Mouse (Mus musculus) regulatory T cell (primary cell): ENCODE data around the gene Gpr142.

Source experiments
- in situ Hi-C: fragments of 300-600 bp; cut with MboI, MseI; formaldehyde crosslinking; loops from one replicate; pipeline ENCODE4 v1.15.1; 2025; ENCODE audit warnings: high pct_unique_total_duplicates

The Gpr142 gene

GRCm38 (mm10) chr11:114797981-114798380 lies 743 bp upstream of the Gpr142 start:
- in situ Hi-C loops = no loop called here

GRCm38 (mm10) chr11:114801906-114802305 lies 3.2 kb downstream of the Gpr142 start:
- in situ Hi-C loops = no loop called here

GRCm38 (mm10) chr11:114802540-114803267 lies 4.0 kb downstream of the Gpr142 start:
- in situ Hi-C loops = no loop called here

DNA sequence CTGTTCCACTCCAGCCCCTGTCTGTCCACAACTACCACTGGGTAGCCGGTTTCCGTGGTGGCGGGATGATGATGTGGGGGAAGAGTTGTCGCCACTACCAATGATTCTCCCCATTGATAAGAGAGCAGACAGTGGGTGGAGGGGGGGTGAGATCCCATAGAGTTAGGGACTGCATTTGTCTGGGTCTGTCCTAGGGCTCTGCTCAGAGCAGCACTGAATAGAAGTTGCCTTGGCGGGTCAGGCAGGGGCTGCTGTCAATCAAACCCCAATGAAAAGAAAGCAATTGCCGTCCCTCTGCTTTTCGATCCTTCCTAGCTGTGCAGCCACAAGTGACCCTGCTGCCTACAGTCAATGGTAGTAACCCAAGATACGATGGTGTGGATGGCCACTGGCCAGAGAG lies 5.3 kb downstream of the Gpr142 start:
- in situ Hi-C loops = no loop called here

DNA sequence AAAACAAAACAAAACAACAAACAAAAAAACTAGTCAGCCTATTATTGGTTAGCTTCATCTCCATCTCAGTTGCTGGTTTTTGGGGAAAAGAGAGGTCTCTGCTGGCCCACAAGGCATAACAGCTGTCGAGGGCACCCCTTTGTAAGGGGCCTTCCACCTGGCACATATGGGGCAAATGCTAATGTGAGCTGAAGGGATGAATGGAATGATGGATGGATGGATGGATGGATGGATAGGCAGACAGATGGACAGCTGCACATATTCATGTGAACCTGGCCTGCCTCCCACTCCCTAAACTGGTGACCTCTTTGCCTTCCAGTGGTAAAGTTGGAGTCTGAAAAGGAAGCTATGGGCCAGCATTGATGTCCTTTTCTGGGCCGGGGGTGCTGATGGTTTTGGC lies 8.3 kb downstream of the Gpr142 start:
- in situ Hi-C loops = no loop called here

DNA sequence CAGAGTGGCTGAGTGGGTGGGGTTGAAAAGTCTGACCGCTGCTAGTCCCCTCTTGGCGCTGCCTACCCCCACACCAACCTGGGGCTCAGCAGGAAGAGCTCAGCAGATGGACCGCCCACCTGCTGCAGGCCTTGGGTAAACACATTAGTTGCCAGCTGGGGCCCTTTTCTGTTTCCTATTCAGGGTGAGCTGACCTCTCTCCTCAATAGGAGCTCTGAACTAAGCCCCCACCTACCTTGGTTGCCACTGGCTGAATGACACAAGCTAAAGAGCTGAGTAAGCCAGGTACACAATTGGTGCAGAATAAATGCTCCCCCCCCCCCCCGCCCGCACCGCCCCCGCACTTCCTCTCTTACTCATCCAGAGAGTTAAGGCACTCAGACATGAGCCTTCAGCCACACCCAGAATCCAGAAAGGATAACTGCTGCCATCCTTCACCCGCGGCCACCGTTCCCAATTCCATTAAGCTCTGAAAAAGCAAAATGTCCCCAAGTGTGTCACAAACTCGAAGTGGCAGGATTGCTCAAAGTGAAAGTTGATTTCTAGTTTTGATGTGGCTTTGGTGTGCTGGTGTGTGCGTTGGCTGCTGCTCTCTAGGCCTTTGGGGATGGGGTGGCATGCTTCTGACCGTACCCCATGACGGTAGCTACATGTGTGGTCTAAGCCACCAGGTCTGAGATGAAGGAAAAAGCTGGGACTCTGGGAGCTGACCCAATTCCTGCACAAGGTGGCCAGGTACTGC lies 9.1 kb downstream of the Gpr142 start:
- in situ Hi-C loops = no loop called here

DNA sequence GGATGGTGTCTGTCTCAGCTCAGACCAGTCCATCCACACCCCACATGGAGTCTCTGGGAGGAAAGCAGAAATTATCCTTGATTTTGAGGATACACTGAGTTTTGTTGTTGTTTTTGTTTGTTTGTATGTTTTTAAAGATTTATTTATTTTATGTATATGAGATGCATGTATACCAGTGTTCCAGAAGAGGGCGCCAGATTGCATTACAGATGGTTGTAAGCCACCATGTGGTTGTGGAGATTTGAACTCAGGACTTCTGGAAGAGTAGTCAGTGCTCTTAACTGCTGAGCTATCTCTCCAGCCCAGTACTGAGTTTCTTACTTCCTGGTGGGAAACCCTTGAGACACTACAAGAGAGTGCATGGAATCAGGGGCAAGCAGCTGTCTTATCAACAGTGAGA lies 10.6 kb downstream of the Gpr142 start:
- in situ Hi-C loops = no loop called here

DNA sequence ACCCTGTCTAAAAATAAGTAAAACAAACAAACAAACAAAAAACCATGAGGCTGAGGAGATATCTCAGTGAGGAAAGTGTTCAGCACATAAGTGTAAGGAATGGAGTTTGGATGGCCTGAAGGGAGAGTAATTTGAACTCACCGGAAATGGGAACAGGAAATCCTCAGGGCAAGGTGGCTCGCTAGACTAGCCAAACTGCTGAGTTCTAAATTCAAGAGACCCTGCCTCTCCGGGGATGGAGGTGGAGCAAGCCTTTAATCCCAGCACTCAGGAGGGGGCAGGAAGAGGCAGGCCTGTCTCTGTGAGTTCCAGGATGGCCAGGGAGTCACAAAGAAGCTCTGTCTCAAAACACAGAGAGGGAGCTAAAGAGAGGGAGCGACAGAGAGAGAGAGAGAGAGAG lies 11.6 kb downstream of the Gpr142 start:
- in situ Hi-C loops = loop anchor here (5.0 kb wide), 1 partner anchor 102 kb away; no protein-coding TSS in a partner anchor

GRCm38 (mm10) chr11:114812731-114813240 lies 14.1 kb downstream of the Gpr142 start:
- in situ Hi-C loops = loop anchor here (5.0 kb wide), 1 partner anchor 100 kb away; no protein-coding TSS in a partner anchor

DNA sequence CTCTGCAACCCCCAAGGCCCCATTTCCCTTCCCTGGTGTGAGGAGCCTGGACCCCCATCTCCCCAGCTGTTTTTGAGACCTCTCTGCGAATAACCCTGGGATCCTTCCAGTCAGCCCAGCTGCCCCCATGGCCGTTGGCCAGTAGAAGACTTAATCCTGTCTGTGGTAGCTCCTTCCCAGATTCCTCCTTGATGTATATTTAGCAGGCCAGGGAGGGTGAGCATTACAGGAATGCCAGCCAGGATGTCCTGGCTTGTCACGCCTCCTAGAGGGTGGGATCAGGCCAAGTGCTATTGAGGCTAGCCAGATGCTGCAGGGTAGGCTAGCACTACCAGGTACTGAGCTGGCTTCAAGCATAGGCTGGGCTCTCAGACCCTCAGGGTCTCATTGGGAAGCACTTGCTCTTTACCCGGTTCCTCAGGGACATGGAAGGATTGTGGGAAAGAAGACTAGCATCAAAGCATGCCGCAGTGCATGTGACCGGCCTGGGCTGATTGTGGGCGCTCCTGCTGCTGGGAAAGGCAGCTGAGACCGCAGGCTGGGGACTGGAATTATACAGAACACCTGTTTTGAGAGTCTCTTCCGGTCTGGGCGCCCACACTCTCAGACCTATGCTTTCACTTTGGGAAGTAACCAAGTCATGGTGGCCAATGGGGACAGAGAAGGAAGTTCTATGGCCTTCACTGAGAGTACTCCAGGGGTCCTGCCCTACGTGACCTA lies 16.3 kb downstream of the Gpr142 start:
- in situ Hi-C loops = loop anchor here (5.0 kb wide), 1 partner anchor 97 kb away; no protein-coding TSS in a partner anchor

GRCm38 (mm10) chr11:114816934-114817333 lies 18.2 kb downstream of the Gpr142 start:
- in situ Hi-C loops = no loop called here

DNA sequence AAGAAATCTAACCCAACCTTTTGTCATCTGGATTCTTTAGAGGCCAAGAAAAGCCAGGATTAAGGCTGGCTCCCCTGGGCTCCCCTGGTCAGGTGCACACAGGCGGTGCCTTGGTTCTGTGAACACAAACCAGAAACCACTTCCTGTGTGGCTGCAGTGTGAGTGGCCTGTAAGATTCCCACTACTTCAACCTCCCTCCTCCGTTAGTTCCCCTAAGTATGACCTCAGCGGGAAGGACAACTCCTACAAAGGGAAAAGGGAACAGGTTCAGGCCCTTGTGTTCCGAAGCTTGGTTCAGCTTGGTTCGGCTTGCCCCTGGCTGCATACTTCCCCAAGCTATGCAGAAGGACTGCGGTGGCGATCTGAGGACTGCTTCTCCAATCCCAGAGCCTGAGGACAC lies 19.5 kb downstream of the Gpr142 start:
- in situ Hi-C loops = no loop called here

GRCm38 (mm10) chr11:114819110-114819509 lies 20.4 kb downstream of the Gpr142 start:
- in situ Hi-C loops = no loop called here

DNA sequence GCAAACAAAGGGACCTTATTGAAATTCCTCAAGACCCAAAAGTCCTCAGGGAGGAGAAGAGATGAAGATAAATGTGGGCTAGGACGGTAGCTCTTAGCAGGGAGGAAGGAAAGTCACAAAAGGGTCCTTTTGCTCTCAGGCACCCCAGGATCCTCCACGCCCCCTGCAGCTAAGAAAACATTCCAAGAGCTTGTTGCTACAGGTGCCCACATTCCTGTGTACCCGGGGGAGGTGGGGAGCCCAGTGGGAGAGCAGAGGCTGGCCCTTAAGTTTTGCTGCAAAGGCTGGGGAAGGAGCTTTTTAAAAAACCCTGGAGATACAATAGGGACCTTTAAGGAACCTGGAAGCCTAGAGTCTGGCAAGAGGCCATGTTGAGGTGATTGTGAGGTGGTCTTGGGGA lies 21.7 kb downstream of the Gpr142 start:
- in situ Hi-C loops = no loop called here

DNA sequence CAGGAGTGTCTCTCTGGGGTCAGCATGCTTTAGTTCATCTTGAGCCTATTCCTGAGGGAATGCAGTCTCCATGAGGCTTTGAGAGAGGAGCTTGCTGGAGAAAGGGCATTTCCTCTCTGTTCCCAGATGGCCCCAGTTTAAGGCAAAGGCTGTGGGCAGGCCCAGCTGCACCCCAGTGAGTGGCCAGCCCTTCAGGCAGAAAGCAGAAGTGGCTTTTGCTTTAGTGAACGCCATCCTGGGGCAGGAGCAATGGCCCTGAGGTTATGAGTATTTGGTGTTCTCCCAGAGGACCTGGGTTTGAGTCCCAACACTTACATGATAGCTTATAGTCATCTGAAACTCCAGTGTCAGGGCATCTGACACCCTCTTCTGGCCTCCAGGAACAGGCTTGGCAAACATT lies 22.6 kb downstream of the Gpr142 start:
- in situ Hi-C loops = no loop called here

- in situ Hi-C loops = no loop called here
Observed at GRCm38 (mm10) chr11:114822727-114823126, 24.0 kb downstream of the Gpr142 start.

DNA sequence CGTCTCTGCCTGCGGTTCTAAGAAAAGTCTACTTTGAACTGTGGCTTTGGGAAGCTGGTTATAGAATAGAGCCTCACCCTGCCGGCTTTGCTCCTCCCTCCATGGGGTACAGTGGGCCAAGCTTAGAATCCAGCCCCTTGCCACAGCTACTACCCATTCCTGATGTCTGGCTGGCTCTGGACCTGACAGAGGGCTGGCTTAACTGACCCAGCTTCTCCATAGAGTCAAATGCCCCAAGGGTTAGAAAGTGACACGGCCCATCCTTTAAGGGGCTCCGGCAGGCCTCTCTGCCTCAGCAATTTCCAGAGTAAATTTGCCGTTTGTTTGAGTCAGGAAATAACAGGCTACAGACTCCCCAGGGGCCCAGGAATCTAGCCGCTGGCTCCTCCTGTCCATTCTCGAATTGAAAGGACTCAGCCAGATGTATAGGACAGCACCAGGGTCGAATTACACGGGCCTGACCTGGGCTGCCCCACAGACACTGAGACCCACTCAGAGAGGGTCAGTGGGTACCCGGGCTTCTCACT lies 24.5 kb downstream of the Gpr142 start:
- in situ Hi-C loops = no loop called here

DNA sequence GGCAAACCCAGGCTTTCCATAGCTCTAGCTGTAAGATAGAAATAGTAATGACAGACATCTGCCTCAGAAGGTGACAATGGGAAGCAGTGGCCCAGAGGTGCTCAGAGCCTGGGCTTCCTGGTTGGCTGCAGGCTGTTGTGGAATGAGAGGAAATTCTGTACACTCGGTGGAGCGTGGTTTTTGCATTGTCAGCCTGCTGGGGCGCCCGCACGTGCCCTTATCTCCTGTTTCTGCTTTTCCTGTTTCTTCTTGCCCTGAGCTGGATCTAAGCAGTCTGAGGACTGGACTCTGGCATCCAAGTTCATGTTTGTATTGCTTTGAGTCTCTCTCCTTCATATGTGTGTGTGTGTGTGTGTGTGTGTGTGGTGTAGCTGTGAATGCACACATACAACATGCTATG lies 28.0 kb downstream of the Gpr142 start:
- in situ Hi-C loops = no loop called here

DNA sequence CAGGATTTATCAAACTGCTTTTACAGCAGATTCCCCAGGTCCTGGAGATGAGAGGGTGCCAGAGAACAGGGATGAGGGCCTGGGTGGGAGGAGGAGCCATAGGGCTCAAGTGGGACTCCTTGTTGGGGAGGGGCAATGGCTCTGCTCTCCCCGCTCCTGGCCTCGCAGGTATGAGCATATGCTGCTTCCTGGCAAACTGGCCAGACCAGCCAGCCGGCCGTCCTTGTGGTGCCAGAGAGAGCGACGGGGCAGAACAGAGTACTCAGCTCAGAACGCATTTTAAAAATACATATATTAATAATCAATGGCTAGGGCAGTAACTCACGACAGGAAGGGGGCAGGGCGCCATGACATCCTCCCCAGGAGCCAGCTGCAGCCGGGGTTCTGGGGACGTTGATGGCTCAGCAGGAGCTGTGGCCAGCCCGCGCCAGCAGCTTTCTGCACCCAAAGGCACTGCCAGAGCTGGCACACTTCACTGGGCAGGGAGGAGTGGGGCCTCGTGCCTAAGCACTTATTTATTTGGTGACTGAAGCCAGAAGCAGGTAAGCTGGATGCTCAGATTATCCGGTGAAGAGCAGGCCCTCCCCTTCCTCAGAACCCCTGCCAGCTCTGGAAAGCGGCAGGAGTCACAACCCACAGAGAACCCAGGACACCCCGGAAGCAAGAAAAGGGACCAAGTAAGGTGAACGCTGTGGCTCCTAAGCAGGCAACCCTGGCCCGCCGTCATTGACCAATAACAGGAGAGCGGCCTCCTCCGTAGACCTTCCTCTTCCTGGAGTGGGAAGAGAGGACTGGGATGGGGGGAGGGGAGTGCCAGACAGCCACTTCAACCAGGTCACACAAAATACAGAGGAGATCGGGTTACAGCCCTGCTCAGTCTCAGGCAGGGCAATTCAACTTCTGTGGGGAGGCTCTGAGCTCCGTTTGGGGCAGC lies 31.0 kb downstream of the Gpr142 start:
- in situ Hi-C loops = no loop called here

- in situ Hi-C loops = no loop called here
Observed at GRCm38 (mm10) chr11:114830433-114830773, 31.7 kb downstream of the Gpr142 start.

DNA sequence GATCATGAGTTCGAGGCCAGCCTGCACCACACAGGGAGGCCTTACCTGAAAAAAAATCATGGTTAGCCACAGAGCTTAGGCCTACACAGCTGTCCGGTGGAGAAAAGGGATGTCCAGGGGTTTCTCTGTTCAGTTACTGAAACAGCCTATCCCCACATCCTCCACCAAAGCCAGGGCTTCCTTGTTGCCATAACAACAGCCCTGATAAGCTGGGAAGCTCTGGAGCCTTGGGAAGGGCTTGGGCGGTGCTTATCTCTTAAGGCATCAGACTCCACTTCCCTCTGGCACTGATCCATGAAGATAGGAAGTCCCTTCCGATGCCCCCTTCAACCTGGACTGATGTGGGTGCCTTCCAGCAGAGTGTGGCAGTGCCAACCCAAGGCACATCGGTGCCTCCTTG lies 34.4 kb downstream of the Gpr142 start:
- in situ Hi-C loops = no loop called here
